Mouse (Mus musculus) left cerebral cortex, adult 11 months (tissue): ENCODE data around the gene Gga1.
"Not testable (repeated sequence)": the region's sequence is repeated elsewhere in the genome, so short reads cannot be mapped to it uniquely, and the experiment has no call there.

Experiments used
- DNase-seq: peaks from one replicate; pipeline ENCODE4 v3.0.0; 2022; ENCODE audit warnings: low spot score

Gene Gga1

DNA sequence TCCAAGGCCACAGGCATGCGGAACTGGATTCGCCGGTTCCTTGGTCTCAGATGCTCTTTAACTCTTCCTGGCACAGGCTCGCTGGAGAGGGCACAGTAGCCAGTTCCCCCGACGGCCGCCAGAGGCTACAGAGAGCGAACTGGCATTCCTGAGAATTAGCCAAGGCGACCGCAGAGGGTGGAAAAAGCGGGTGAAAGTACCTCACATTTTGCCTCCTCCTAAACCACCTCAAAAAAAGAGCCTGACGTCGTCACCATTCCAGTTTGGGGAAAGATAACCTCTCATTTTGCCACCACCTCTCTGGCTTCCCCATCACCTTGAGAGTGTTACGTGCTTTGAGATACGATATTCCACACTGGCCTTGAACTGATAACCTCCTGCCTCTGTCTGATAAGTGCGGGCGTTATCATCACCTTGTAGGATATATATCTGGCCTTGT lies 713 bp upstream of the Gga1 start:
- DNase-seq, result peak; percentile 57

DNA sequence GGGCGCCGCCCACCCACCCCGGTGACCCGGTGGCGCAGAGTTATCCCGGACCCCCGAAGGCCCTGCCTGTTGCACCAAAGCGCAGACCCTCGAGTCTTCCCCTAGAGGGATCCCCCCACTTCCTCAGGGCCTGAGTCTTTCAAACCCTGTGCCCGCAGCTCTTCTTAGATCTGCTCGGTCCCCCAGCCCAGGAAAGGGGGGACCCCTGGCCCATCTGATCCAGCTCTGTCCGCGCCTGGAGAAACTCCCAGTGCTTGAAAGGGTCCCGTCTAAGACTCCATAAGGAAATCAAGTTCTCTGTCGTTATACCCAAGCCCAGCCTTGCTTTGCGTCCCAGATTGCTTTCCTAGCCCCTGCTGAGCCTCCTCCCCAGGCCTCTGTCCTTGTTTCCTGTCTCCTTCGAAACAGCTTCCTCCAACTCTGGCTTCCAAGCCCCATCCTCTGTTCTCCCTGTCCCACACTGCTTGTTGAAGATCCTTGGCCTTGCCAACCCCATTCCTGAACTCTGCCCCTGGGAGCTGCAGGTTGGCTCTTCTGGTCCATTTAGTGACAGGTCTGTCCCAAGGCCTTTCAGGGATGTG lies 910 bp downstream of the Gga1 start:
- no peak for DNase-seq

DNA sequence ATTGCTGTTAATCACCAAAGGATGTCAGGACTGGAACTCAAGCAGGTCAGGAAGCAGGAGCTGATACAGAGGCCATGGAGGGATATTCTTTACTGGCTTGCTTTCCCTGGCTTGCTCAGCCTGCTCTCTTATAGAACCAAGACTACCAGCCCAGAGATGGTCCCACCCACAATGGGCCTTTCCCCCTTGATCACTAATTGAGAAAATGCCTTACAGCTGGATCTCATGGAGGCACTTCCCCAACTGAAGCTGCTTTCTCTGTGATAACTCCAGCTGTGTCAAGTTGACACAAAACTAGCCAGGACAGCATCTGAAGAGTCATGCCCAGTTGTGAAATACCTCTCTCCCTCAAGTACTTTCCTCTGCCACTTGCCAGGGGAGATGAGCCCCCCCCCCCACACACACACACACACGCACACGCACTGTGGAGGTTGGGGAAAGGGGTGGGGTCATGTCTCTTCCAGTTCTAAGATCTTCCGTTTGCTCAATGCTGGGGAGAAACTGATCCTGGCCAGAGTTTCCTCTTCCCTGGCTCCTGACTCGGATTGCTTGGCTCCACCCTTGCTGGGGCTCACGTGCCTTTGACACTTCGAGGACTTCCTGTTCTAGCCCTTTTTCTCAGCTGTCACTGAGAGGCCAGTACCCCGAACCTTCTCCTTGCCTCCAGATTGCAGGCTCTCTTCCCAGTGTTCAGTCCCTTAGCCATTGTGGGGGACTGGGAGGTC lies 2.0 kb downstream of the Gga1 start:
- DNase-seq, result not testable (repeated sequence)

DNA sequence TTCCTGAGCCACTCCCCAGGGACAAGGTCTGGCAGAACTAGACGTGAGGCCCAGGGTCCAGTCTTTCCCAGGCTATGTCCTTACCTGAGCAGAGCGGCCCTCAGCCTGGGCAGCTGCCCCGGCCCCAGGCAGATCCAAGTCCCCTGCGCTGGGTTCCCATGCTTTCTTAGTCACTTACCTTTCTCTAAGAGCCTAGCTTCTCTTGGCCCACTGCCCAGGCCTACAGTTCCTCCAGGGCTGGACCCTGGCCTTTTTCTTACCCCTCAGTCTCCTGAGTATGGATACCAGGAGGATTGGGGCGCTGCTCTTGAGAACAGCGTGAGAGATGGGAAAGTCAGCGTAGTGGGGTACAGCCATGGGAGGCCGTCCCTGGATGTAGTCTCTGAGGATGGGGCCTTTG lies 3.4 kb downstream of the Gga1 start:
- no peak for DNase-seq

DNA sequence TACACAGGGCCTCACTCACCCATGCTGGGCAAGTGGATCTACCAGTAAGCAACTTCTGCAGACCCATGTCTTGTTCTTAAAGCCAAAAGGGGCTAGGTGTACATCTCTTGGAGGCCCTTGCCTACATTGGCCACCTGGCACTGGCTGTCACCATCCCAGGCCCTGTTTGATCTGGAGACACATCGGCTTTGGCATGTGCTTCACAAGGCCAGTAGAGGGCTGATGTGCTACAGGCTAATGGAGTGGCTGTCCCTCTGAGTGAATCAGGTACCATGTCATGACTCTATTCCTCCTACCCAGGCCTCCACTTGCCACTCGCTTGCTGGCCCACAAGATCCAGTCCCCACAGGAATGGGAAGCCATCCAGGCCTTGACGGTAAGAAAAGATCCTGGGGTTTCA lies 4.8 kb downstream of the Gga1 start:
- no peak for DNase-seq

DNA sequence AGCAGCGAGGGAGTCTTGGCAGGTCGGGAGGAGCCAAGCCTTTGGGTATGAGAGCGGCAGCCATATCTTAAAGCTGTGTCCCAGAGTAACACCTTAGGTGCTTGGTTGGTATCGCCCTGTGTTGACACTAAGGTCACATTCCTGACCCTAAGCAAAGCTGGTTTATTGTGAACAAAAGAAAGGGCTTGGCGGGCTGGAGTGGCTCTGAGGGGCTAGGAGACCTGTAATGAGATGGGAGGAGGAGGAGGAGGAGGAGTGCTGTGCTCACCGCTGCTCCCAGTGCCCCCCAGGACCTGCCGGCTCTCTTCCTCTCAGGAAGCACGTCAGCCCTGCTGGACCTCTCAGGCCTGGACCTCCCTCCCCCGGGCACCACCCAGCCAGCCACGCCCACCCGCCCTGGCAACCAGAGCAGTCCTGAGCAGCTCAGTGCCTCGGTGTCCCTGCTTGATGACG lies 12.4 kb downstream of the Gga1 start:
- no peak for DNase-seq

DNA sequence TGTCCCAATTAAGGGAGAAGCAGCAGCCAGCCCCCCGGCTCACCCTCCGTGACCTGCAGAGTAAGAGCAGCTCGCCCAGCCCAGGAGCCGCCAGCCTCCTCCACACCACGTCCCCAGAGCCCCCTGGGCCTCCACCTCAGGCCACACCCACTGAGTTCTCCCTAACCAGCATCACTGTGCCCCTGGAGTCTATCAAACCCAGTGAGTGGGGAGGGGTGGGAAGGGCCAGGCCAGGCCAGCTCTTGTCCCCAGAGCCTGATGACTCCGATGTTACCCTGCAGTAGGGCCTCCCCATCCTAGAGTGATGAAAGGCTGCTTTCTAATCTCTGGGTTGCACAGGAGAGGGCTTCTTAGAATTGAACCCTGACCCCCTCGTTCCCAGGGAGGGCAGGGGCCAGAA lies 15.4 kb downstream of the Gga1 start:
- DNase-seq, result no peak

DNA sequence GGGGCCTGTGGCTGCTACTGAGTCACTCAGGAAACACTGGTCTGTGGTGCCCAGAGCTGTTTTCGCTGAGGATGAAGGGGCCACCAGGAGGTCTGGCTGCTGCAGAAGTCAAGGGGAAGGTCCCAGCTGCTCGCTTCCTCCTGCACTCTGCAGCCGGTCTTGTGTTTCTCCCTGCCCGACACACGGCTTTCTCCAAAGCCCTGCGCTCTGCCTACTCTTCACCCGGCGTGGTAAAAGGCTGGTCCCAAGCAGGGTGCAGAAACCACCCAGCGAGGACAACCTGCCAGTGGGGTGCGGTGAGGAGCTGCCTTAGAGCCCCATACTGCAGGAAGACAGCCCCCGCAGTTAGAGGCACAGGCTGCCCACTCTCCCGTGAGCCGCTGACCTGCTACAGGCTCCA lies 17.7 kb downstream of the Gga1 start:
- no peak for DNase-seq

DNA sequence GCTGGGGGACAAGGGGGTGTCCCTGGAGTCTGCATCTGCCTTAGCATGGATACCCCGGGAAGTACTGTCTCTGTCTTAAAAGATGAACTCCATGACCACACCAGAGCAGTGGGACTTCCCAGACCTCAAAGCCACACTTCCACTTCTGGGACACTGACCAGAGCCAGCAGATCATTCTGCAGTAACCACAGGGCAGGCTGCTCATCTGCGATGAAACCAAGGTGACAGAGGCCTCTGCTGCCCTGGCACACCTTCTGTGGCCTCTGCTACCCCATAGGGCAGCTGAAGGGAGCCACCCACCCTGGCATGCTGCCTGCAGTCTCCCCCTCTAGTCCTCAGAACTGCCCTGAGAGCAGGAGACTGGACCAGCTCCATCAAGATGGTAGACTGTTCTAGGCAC lies 18.8 kb downstream of the Gga1 start:
- DNase-seq, result no peak

DNA sequence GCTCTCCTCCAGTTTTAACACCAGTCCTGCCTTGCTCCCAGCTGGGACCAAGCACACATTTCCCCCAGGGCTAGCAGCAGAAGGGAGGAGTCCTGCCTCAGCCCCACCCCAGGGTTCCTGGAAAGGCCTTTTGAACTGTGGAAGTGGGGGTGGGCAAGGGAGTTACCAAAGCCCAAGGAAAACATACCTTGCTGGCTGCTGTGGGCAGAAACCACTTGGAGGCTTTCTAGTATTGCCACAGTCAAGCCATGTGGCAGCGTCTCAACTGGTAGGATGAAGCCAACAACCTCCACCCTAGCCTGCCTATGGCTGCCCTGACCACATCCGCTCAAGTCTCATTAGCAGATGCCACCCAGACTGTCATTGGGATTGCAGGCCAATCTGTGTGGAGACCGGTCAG lies 19.2 kb downstream of the Gga1 start:
- no peak for DNase-seq

DNA sequence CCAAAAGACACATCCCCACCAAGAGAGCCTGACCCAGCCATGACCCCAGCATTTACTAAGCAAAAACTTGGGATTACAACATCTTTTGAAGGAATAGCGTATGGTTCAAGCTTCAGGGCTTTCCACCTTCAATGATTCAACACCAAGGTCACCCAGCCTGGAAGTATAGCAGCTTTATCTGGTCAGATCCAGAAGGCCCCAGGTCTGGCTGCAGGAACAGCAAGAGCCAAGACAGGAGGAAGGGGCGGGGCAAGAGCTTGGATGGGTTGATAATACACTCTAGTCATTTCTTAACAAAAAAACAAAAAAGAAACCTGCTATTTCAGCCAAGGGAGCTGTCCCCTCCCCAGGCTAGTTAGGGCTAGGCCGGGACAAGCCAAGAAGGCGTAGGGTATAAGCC lies 20.5 kb downstream of the Gga1 start:
- DNase-seq, result no peak

DNA sequence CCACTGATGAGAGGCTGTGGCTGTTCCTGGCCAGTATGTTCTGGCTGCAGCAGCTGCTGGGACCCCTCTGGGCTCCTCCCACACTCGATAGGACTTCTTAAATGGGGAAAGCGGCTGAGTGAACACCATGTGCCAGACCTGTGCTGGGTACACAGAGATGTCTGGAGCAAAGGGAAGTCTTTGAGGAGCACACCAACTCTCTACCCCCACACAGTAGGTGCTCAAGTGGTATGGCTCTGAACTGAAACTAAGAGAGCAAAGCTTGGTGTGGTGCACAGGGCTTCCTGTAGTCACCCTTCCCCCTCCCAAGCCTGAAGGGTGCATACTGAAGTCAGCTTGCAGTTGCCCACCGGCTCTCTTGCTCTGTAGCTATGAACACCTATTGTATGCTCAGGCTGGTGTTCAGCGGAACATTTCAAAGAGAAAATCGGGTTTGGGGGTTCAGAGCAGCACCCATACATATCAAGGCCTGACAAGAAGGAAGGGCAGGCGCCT lies 21.6 kb downstream of the Gga1 start:
- no peak for DNase-seq

DNA sequence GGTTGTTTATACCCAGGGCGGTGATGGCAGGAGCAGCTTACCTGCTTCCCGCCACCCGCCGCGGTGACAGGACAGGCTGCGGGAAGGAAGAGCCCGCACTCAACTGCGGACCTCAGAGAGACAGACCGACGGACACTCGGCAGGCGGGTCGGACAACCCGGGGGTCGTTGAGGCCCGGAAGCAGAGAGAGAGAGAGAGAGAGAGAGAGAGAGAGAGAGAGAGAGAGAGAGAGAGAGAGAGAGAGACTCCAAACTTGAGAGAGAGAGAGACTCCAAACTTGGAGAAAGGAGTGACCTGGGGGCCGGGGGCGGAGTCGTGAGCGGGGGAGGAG lies 22.4 kb downstream of the Gga1 start, which contains the start of gene Gm49510:
Gene Gm49510 (plus strand): TSS at position 259 of the 331 bp plus-strand sequence.
- DNase-seq, result no peak

DNA sequence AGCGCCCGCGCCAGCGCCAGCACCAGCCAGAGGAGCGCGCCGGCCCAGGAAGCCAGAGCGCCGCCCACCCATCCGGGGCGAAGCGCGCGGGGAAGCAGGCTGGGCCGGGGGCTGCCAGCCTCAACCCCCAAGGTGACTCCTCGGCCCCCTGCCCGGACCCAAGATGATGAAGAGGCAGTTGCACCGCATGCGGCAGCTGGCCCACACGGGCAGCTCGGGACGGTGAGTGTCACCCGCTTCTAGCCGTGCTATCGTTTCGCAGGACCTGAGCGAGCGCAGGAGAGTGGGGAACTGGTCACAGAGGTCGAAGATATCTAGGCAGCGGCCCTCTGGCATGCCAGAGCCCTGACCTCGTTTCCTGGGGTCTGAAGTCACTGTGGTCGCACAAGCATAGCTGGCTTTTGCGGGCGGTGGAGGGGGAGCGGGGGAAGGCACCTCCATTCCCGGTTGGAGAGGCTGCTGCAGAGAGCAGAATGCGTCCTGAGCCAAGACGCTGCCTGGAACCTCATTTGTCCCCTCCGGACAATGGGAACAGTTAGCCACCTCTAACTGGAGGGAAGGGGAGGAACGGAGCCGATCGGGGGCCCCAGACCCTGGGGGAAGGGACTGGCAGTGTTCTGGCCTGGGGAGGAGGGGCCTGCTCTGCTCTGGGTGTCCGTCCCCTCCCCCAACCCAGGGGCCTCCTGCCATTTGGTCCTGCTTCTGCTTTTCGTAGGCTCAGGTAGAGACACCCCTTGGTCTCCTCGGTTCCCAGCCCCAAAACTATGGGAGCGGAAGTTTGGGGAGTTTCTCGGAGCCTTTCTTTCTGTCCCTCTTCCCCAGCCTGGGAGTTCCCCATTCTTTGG lies 23.0 kb downstream of the Gga1 start, which contains the start of gene Sh3bp1:
Gene Sh3bp1 (plus strand): TSS at position 29 of the 845 bp plus-strand sequence.
- DNase-seq, result no peak

DNA sequence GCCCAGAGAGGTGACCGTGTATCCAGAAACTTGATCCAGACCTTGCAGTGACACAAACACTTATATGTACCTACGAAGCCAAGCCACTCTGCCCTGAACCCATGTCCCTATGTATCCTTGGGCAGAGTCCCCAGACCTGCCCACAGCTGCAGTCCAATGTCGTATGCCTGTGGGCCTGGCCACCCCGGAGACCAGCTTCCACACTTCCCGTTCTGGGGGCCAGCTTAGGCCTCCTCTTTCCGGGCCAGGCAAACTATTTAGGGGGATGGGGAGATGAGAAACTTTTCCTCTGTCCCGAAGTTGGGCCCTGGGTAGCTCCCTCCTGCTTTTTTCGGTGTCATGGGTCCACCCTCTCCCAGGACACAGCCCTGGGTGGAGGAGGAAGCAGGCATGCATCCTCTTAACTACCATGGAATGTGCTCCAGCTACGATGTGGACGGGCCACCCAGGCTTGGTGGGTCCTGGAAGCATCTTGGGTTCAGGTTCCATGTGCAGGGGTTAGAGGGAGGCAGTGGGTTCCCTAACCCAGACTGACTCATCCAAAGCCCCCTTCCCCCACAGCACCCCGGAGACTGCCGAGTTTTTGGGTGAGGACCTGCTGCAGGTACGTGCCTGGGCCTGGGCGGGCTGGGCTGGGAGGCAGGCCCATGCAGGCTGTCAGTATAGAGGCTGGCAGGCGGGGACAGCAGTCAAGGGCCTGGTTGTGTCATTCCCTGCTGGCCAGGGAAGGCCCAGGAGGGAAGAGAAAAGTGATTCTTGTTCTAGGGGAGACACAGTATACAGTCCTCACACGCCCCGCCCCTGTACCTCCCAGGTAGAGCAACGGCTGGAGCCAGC lies 23.8 kb downstream of the Gga1 start:
- DNase-seq, result no peak

DNA sequence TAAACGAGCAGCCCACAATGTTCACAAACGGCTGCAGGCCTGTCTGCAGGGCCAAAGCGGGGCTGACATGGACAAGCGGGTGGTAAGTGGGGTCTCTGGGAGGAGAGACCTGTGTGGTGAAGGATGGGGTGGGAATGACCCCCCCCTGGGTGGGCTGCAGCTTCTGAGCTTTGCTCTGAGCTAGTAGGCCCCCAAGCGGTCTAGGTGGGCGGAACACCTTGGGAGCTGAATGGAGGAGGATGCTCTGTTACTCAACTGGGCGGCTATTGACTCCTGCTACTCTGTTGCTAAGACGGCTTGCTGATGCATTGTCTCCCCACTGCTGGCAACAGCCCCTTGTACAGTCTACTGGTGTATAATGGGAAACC lies 24.4 kb downstream of the Gga1 start:
- no peak for DNase-seq

DNA sequence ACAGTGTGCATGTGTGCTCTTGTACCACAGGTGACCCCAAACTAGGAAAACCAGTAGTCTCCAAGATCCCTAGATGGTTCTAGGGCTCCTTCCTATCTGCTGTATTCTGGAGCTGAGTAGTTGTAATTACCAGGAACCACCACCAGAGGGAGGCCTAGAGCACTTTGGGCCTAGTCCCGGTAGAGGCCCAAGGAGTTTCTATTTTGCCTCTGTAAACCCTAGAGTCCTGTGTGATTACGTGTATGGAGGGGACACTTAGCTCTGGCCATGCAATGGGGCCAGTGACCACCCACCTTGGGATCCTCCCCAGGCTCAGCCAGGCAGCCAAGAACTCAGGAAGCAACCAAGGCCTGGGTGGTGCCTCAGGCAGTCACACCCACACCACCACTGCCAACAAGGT lies 26.3 kb downstream of the Gga1 start:
- DNase-seq, result no peak

DNA sequence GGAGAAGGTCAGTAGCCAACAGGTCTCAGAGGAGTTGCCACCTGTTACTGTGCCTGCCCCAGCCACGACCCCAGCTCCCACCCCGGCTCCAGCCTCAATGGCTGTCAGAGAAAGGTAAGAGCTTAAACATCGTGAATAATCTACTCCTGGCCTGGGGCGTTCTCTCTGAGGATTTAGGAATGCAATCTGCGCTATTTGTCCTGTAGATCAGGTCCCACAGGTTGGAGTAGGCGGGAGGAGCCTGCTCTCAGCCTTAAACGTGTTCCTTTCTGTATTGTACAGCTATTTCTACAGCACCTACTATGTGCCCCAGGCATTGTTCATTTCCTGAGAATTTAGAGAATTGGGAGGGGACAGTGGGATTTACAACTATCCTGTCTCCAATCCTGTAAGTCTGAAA lies 31.4 kb downstream of the Gga1 start:
- no peak for DNase-seq

DNA sequence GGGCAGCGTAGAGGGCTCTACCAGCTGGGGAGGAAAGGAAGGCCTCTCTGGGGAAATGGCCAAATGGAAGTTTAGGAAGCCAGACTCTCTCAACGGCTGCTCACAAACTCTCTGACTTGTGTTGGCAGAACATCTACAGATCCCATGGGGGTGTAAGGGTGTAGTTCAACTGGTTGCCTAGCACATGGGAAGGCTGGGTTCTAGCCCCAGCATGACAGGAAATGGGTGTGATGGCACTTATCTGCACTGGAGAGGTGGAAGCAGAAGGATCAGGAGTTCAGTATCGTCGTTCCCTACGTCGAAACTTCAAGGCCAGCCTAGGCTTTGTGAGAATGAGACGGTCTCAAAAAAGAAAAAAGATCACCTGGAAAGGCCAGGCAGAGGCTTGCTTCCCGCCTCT lies 32.0 kb downstream of the Gga1 start:
- DNase-seq, result no peak

DNA sequence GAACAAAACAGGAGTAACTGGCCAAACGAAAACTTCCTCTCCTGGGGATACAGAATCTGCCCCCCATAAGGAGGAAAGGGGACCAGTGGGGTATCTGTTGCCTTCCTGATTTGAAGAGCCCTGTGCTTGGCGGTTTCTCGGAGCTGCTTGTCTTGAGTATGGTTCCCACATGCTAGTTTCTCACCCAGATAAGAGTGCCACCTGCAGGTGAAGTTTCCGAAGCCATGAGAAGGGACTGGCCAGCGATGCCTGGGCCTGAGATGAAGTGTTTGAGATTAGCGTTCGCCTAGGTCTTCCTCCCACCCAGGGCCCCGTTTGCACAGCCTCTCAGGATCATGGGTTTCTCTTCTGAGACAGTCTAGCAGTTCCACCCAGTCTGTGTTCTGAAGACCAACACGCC lies 35.0 kb downstream of the Gga1 start:
- DNase-seq, result no peak

DNA sequence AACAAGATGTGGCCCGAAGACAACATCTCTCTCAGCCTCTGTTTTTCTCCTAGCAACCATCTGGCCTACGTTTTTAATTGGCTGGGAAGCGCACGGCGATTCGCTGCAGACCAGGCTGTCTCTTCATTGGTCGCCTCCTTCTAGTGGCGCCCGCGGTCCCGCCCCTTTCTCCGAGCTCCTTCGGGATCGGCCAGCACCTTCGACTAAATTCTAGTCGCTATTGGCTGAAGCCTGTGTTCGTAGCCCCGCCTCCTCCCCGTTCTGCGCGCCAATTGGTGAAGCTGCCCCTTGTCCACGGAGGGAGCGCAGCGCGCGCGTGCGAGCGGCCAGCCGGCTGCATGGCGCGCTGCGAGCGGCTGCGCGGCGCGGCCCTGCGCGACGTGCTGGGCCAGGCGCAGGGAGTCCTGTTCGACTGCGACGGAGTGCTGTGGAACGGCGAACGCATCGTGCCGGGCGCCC lies 36.7 kb downstream of the Gga1 start, which contains the start of gene Pdxp:
Gene Pdxp (plus strand): TSS at position 288 of the 459 bp plus-strand sequence.
- DNase-seq, result peak; percentile 95
